Mouse (Mus musculus) B cell, adult 67 days (primary cell): ENCODE measurements around the gene Trappc2. TPM values are rescaled to one million over a fixed set of nuclear protein-coding genes. Genes with fewer than 3 reads are reported as not detected.

Experiments
- total RNA-seq, 2 experiments: library from RNA; stranded (reverse); gene quantifications; 4 replicates each; pipeline ENCODE4 v1.2.4; 2023

Trappc2 gene
- total RNA-seq, result 10 to 100 TPM in 1 of 2 experiments, 1 to 10 TPM in 1; 7.1 to 11.4 TPM

DNA sequence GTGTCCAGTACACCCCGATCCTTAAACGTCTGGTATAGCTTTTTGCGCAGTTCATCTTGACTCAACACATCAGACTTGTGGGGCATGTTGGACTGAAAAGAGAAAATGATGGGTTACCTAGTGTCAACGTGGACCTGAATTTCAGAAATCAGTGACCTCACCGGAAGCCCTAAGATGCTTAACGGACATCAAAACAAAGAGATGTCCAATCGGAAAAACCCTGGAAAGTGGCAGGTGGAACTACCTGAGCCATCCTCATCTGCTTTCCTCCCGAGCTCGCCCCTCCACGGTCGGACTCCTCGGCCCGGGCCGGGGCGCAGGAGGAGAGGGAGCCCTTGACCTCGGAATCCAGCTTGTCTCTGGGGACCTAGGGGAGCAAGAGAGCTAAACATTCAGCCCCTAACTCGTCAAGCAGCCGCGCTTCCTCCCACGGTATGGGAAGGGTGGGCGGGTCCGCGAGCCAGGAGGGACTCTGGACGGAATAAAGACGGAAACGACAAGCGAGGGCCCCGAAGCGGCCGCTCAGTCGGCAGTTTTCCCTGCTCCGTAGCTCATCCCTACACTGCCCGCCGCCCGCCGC, at the start of gene Trappc2:
Gene Trappc2, plus strand, starts transcription at position 539 of the 580 bp plus-strand sequence.

DNA sequence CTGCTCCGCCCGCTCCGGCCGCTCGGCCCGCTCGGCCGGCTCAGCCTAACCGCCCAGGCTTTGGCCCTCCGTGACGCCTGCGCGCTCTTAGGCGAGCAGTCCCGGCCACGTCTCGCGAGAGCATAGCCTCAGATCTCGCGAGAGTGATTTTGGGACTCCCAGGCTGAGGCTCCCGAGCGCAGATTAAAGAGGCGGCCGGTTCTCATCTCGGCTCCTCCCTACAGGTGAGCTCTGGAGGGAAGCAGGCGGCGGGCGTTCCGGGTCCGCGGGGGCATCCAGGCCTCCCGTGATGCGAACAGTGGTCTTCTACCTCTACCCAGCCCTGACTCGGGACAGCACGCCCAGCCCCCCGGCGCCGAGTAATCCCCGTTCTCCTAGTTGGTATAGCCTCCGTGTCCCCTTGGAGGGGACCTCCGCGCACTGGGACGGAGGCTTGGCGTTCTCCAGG, 266 bp downstream of the Trappc2 start, which contains the start of gene Ofd1:
Gene Ofd1, minus strand, starts transcription at position 89 of the 448 bp plus-strand sequence.

DNA sequence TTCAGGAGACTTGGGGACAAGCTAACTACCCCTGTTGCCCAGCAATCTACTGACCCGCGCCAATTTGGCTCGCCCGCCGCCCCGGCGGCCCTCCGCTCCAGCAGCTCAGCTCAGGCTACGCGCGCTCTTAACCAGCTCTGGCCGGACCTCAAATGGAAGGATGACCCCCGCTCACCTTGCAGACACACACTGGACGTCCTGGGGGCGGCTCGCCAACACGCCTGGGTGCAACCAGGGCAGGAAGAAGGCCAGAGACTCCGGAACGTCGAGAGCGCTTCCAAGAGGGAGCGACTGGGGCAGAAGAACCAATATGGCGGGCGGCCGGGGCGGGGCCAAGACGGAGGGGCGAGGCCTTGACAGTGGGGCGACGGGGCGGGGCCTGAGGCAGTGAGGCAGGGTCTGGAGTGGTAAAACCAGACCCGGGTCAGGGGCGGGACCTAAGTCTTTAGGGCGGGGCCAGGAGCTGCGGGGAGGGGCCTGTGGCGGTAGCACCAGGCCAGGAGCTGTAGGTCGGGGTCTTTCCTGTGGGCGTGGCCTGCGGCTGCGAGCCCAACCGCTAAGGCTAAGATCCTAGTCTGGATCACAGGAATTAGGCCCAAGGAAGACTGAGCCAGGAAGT, 39.1 kb downstream of the Trappc2 start, which contains the start of gene Rab9:
Gene Rab9, minus strand, starts transcription at position 503 of the 619 bp plus-strand sequence.

Other genes with a start within 250 kb of the Trappc2 start
- gene Gpm6b, start 201.7 kb upstream of the Trappc2 start, total RNA-seq, result 1 to 10 TPM in 1 of 2 experiments, under 1 TPM in 1; 0.62 to 1.6 TPM
- gene Ofd1, start 130 bp downstream of the Trappc2 start, total RNA-seq, result 10 to 100 TPM; 15.5 to 18.6 TPM
- gene Rab9, start 39.3 kb downstream of the Trappc2 start, total RNA-seq, result 10 to 100 TPM; 19.0 to 22.3 TPM
- 1 to 10 TPM; 7.5 to 9.9 TPM for gene Tceanc, start 78.0 kb downstream of the Trappc2 start, total RNA-seq
- gene Egfl6, start 145.1 kb downstream of the Trappc2 start, total RNA-seq, result under 1 TPM; 0.86 to 0.96 TPM